Mouse (Mus musculus) embryonic fibroblast, embryonic 13.5 days (primary cell): ENCODE measurements around the gene Mpdu1. TPM values are rescaled to one million over a fixed set of nuclear protein-coding genes. Genes with fewer than 3 reads are reported as not detected.

Experiments used
- H3K27ac ChIP-seq: 2 replicates; pipeline ENCODE4 v1.5.1; 2012; ENCODE audit warnings: low read length, control low read depth, inconsistent platforms; ENCODE audit not compliant: insufficient read depth
- H3K4me1 ChIP-seq: 2 replicates; pipeline ENCODE4 v1.6.1; 2011; ENCODE audit warnings: low read length; ENCODE audit not compliant: control insufficient read depth, insufficient read depth
- H3K4me3 ChIP-seq: 2 replicates; pipeline ENCODE4 v1.5.1; 2011; ENCODE audit warnings: mild to moderate bottlenecking, control low read depth, low read length; ENCODE audit not compliant: insufficient read depth
- CTCF ChIP-seq: IDR thresholded peaks from 2 replicates; pipeline ENCODE4 v1.5.1; 2011; ENCODE audit warnings: mild to moderate bottlenecking, control low read depth, low read length, moderate library complexity, borderline replicate concordance; ENCODE audit not compliant: insufficient read depth
- POLR2A ChIP-seq: IDR thresholded peaks from 2 replicates; pipeline ENCODE4 v1.6.1; 2011; ENCODE audit warnings: low read depth, mild to moderate bottlenecking, control low read depth, low read length, moderate library complexity
- polyA plus RNA-seq: library from polyadenylated mRNA; stranded (reverse); fragments of >200 nt; gene quantifications from 2 replicates; pipeline ENCODE4 v1.2.4, GENCODE M21; 2011; ENCODE audit warnings: low read depth; ENCODE audit not compliant: missing spikeins, insufficient read length

The Mpdu1 gene
- polyA plus RNA-seq, 1 experiment = 47.8 TPM

- Histone ChIP-seq H3K4me3 (no peak within 1 kb of the TSS), H3K4me1 (0 out of 2 replicates have a peak, but pooled peaks cover 2% of the 10 kb centered on the region), H3K27ac (no peak within 1 kb of the TSS)
- TF ChIP-seq POLR2A = peak; percentile 49
- TF ChIP-seq CTCF = no peak
These were observed 3.7 kb upstream of the Mpdu1 start, which contains the start of gene Cd68 for GRCm38 (mm10) chr11:69665961-69666664. Gene Cd68, minus strand, starts transcription at chr11:69666153.

DNA sequence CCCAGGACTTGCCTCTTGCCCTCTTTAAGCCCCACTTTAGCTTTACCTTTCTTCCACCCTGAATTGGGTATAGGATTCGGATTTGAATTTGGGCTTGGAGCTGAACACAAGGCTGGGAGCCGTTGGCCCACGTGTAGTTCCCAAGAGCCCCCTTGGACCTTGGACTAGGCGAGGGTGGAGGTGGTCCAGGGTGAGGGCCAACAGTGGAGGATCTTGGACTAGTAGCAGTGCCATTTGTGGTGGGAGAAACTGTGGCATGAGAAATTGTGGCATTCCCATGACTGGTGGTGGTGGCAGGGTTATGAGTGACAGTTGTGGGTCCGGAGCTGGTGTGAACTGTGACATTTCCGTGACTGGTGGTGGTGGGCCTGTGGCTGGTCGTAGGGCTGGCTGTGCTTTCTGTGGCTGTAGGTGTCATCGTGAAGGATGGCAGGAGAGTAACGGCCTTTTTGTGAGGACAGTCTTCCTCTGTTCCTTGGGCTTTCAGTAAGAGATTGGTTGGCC, 3.1 kb upstream of the Mpdu1 start:
- Histone ChIP-seq H3K4me3 (no peak overlapping the region), H3K27ac (no peak overlapping the region), H3K4me1 (0 out of 2 replicates have a peak, but pooled peaks cover 2% of the 10 kb centered on the region)
- peak; percentile 24; the same call in 1 of the 2 replicates for TF ChIP-seq POLR2A
- TF ChIP-seq CTCF = no peak

- no peak overlapping the region for H3K27ac ChIP-seq
These were observed 2.4 kb upstream of the Mpdu1 start for GRCm38 (mm10) chr11:69664841-69665240.

DNA sequence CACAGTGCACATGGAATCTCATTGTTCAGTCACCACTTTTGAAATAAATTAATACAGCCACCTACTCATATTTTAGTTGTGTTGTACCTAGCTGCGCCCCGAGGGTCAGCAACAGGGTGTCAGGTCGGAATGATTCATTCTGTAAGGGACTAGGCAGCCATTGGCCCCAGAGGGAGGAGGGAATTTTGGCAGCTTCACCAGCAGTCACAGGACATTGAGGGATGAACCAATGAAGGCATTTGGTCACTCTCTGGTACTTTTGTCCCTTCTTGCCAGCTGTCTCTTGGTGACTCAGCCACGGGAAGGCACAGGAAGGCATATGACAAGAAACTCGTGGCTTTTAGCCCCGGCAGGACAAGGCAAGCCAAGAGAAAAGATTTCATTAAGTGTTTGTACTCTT, 1.4 kb upstream of the Mpdu1 start:
- no peak overlapping the region for H3K4me3 ChIP-seq
- 0 out of 2 replicates have a peak overlapping the region, but pooled peaks have one; percentile 63 for H3K27ac ChIP-seq
- 0 out of 2 replicates have a peak, but pooled peaks cover 2% of the 10 kb centered on the region for H3K4me1 ChIP-seq
- TF ChIP-seq POLR2A (no peak), CTCF (no peak)

More at GRCm38 (mm10) chr11:69664841-69665240, 2.4 kb upstream of the Mpdu1 start:
- H3K4me3 ChIP-seq = no peak overlapping the region
- no peak for TF ChIP-seq CTCF
- H3K4me1 ChIP-seq = 0 out of 2 replicates have a peak, but pooled peaks cover 2% of the 10 kb centered on the region

DNA sequence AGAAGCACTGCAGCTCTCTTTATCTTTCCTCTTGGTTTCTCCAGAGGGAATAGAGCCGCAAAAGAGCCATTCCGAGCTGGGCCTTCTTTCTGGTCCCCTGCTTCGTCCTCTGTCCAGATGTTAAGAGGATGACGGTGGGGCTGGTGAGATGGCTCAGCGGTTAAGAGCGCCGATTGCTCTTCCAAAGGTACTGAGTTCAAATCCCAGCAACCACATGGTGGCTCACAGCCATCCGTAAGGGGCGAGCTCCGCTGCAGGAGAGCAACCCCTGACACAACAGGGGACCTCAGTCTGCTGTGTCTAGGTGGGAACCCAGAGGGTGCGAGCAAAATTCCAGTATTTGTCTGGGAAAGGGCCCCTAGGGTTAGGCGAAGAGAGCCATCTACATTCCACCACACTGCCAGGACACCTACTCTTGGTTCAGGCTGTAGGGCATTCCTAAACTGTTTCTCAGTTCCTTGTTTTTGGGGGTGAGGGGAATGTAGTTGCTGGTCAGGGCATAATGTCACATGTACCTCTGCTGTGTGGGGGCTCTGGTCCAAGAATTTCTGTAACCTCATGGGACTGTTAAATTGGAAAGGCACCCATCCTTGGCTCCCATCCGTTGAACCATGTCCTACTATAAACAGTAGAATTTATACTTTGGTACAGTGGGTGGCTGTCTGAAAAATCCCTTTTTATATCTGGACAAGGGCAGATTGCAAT, 677 bp upstream of the Mpdu1 start:
- TF ChIP-seq POLR2A (no peak), CTCF (no peak)

DNA sequence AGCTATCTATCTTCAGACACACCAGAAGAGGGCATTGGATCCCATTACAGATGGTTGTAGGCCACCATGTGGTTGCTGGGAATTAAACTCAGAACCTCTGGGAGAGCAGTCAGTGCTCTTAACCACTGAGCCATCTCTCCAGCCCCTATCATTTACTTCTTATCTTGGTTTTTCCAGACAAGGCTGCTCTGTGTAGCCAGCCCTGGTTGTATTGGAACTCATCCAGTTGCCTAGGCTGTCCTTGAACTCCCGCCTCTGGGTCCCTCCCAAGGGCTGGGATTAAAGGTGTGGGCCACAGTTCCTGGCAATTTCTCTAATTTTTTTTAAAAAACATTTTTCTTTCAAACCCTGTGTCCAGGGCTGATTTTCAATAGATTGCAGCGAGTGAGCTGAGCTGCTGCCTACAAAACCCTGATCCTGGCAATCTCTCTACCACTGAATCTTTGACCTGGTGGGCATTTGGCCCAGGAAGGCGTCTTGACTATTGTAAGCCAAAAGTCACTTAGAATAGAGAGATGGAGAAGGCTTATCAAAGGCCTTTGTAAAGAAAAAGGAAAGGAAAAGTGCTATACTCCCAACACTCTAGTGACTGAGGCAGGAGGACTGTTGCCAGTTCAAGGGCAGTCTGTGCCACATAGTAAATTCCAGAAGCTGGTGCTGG, 1.1 kb downstream of the Mpdu1 start:
- H3K27ac ChIP-seq = peak overlapping the region; percentile 94; the same call in 1 of the 2 replicates
- 0 out of 2 replicates have a peak, but pooled peaks cover 2% of the 10 kb centered on the region for H3K4me1 ChIP-seq
- peak overlapping the region; percentile 62 for H3K4me3 ChIP-seq
- TF ChIP-seq POLR2A (no peak), CTCF (no peak)

More for the DNA sequence above, 677 bp upstream of the Mpdu1 start:
- Histone ChIP-seq H3K4me1 (0 out of 2 replicates have a peak, but pooled peaks cover 2% of the 10 kb centered on the region), H3K4me3 (peak overlapping the region; percentile 20), H3K27ac (peak overlapping the region; percentile 63)

- TF ChIP-seq POLR2A (no peak), CTCF (no peak)
- Histone ChIP-seq H3K4me3 (no peak overlapping the region), H3K27ac (no peak overlapping the region), H3K4me1 (0 out of 2 replicates have a peak, but pooled peaks cover 4% of the 10 kb centered on the region)
These were observed 5.0 kb downstream of the Mpdu1 start for GRCm38 (mm10) chr11:69657462-69657881.

DNA sequence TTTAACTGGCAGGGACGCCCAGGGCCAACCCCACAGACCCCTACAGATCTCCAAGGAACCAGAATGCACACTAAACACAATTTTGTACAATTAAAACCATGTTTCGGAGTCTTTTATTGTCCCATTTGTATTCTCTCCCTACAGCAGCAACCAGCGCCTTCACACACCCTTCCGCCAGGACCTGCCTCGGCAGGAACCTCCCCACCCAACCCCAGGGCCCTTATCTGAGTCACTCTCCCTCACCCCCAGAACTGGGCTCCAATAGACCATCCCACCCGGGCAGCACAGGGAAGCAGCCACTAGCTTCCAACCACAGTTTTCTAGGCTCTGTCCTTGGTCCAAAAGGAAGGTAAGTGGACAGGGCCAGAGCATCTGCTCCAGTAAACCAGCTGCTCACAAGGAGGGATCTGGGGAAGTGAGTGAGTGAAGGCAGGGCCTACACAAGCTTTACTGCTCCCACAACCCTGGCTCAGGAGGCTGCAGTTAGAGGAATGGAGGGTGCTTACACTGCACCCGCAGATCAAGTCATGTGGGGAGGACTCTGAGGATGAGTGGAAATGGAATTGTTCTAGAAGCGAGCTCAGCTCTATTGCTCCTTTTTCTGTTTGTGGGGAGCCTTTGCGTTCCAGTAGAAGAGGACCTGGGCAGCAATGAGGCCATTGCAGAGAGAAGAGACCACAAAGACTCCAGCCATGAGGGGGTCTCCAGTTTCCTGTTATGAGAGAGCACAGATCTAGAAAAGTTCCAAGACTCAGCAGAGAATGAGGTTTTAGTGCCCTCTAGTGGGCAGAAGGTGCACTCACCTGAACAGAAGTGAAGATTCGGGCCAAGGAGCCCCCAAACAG, 5.6 kb downstream of the Mpdu1 start:
- 0 out of 2 replicates have a peak, but pooled peaks have one; percentile 22 for TF ChIP-seq CTCF
- TF ChIP-seq POLR2A = no peak
- Histone ChIP-seq H3K4me3 (no peak overlapping the region), H3K27ac (no peak overlapping the region), H3K4me1 (0 out of 2 replicates have a peak, but pooled peaks cover 4% of the 10 kb centered on the region)
